Mouse (Mus musculus) ovary, postnatal 14 days (tissue): ENCODE results near the gene Acta2.

Source experiments
- DNase-seq: peaks from one replicate; pipeline ENCODE4 v3.0.0; 2022; ENCODE audit warnings: low spot score

The Acta2 gene

GRCm38 (mm10) chr19:34270106-34270726 lies 14.8 kb upstream of the Acta2 start:
- DNase-seq: no peak

- no peak for DNase-seq
Measured at GRCm38 (mm10) chr19:34268991-34269390, 13.6 kb upstream of the Acta2 start.

- no peak for DNase-seq
Measured at GRCm38 (mm10) chr19:34265604-34266193, 10.3 kb upstream of the Acta2 start.

- DNase-seq: no peak
Measured at GRCm38 (mm10) chr19:34262273-34262974, 7.0 kb upstream of the Acta2 start.

GRCm38 (mm10) chr19:34256936-34257335 lies 1.5 kb upstream of the Acta2 start:
- no peak for DNase-seq

GRCm38 (mm10) chr19:34256149-34256548 lies 759 bp upstream of the Acta2 start:
- DNase-seq: no peak

GRCm38 (mm10) chr19:34254101-34254879 lies 1.1 kb downstream of the Acta2 start:
- DNase-seq: no peak

- DNase-seq: no peak
Measured at GRCm38 (mm10) chr19:34252450-34252849, 2.9 kb downstream of the Acta2 start.

GRCm38 (mm10) chr19:34251900-34252299 lies 3.5 kb downstream of the Acta2 start:
- no peak for DNase-seq

- no peak for DNase-seq
Measured at GRCm38 (mm10) chr19:34250621-34251020, 4.8 kb downstream of the Acta2 start.

- DNase-seq: no peak
Measured at GRCm38 (mm10) chr19:34248558-34248957, 6.8 kb downstream of the Acta2 start.

- peak; percentile 45 for DNase-seq
Measured at GRCm38 (mm10) chr19:34244056-34244455, 11.3 kb downstream of the Acta2 start.

GRCm38 (mm10) chr19:34242925-34243324 lies 12.5 kb downstream of the Acta2 start:
- no peak for DNase-seq

- DNase-seq: no peak
Measured at GRCm38 (mm10) chr19:34241247-34241915, 14.0 kb downstream of the Acta2 start.

- DNase-seq: no peak
Measured at GRCm38 (mm10) chr19:34240273-34241039, 14.9 kb downstream of the Acta2 start.

- no peak for DNase-seq
Measured at GRCm38 (mm10) chr19:34237746-34238145, 17.6 kb downstream of the Acta2 start.

- no peak for DNase-seq
Measured at GRCm38 (mm10) chr19:34236049-34236448, 19.3 kb downstream of the Acta2 start.

GRCm38 (mm10) chr19:34233944-34234343 lies 21.4 kb downstream of the Acta2 start:
- peak; percentile 43 for DNase-seq

GRCm38 (mm10) chr19:34232326-34232725 lies 23.1 kb downstream of the Acta2 start:
- no peak for DNase-seq

GRCm38 (mm10) chr19:34231596-34231995 lies 23.8 kb downstream of the Acta2 start:
- DNase-seq: no peak

GRCm38 (mm10) chr19:34222805-34223204 lies 32.6 kb downstream of the Acta2 start:
- no peak for DNase-seq
